Mouse (Mus musculus) C2C12 (cell line): ENCODE measurements around the gene Dram1.

ENCODE experiments used
- CEBPB ChIP-seq: IDR thresholded peaks from one replicate; pipeline ENCODE4 v1.6.1; 2011; ENCODE audit warnings: low read depth, mild to moderate bottlenecking, control low read depth, moderate library complexity
- MAX ChIP-seq: IDR thresholded peaks from one replicate; pipeline ENCODE4 v1.6.1; 2011; ENCODE audit warnings: mild to moderate bottlenecking, control low read depth
- USF1 ChIP-seq: IDR thresholded peaks from one replicate; pipeline ENCODE4 v1.6.1; 2011; ENCODE audit warnings: low read depth, mild to moderate bottlenecking, control low read depth, moderate library complexity

GRCm38 (mm10) chr10:88407875-88408631 lies 29.2 kb upstream of the Dram1 start:
- no peak for TF ChIP-seq MAX
- TF ChIP-seq USF1 = no peak
- no peak for TF ChIP-seq CEBPB
